Mouse (Mus musculus) lung, postnatal 25 days (tissue): ENCODE measurements around the gene Pak1.

Experiments used
- DNase-seq: peaks from one replicate; pipeline ENCODE4 v3.0.0; 2022; ENCODE audit warnings: low spot score

Pak1 gene

GRCm38 (mm10) chr7:97788190-97788668, at the start of gene Pak1:
Gene Pak1 (plus strand): TSS chr7:97788541.
- peak; percentile 55 for DNase-seq

GRCm38 (mm10) chr7:97740948-97741347, 47.4 kb upstream of the Pak1 start:
- DNase-seq = peak; percentile 33

GRCm38 (mm10) chr7:97741756-97742291, 46.5 kb upstream of the Pak1 start:
- no peak for DNase-seq

GRCm38 (mm10) chr7:97745299-97745698, 43.0 kb upstream of the Pak1 start:
- peak; percentile 50 for DNase-seq

- DNase-seq = no peak
Observed at GRCm38 (mm10) chr7:97747176-97747707, 41.1 kb upstream of the Pak1 start.

GRCm38 (mm10) chr7:97747787-97748497, 40.4 kb upstream of the Pak1 start:
- DNase-seq = peak; percentile 90

GRCm38 (mm10) chr7:97748527-97749206, 39.7 kb upstream of the Pak1 start:
- DNase-seq = peak; percentile 52

GRCm38 (mm10) chr7:97749207-97750190, 38.8 kb upstream of the Pak1 start:
- peak; percentile 30 for DNase-seq

- no peak for DNase-seq
Observed at GRCm38 (mm10) chr7:97756967-97757881, 31.1 kb upstream of the Pak1 start.

- no peak for DNase-seq
Observed at GRCm38 (mm10) chr7:97764591-97764990, 23.8 kb upstream of the Pak1 start.

- DNase-seq = no peak
Observed at GRCm38 (mm10) chr7:97765181-97765962, 23.0 kb upstream of the Pak1 start.

- DNase-seq = no peak
Observed at GRCm38 (mm10) chr7:97765963-97766347, 22.4 kb upstream of the Pak1 start.

- DNase-seq = no peak
Observed at GRCm38 (mm10) chr7:97766406-97767166, 21.8 kb upstream of the Pak1 start.

- DNase-seq = no peak
Observed at GRCm38 (mm10) chr7:97767841-97768240, 20.5 kb upstream of the Pak1 start.

- DNase-seq = no peak
Observed at GRCm38 (mm10) chr7:97769020-97769419, 19.3 kb upstream of the Pak1 start.

- DNase-seq = no peak
Observed at GRCm38 (mm10) chr7:97770841-97771620, 17.3 kb upstream of the Pak1 start.

GRCm38 (mm10) chr7:97775380-97775779, 13.0 kb upstream of the Pak1 start:
- no peak for DNase-seq

- DNase-seq = no peak
Observed at GRCm38 (mm10) chr7:97775923-97776322, 12.4 kb upstream of the Pak1 start.
